Mouse (Mus musculus) spleen, postnatal 10 days (tissue): ENCODE measurements around the gene 4933405O20Rik.

ENCODE experiments used
- DNase-seq, 2 experiments: peaks; one replicate each; pipeline ENCODE4 v3.0.0; 2021 to 2022; ENCODE audit warnings: low spot score in 2 of 2

The 4933405O20Rik gene

GRCm38 (mm10) chr7:50598890-50599289, at the start of gene 4933405O20Rik:
TSS of gene 4933405O20Rik (plus strand) at chr7:50599190.
- DNase-seq: no peak

- DNase-seq: no peak
These were observed 49.4 kb upstream of the 4933405O20Rik start for GRCm38 (mm10) chr7:50549572-50549971.

- DNase-seq: no peak
These were observed 47.6 kb upstream of the 4933405O20Rik start for GRCm38 (mm10) chr7:50551426-50551825.

- no peak for DNase-seq
These were observed 36.3 kb upstream of the 4933405O20Rik start for GRCm38 (mm10) chr7:50562708-50563107.

GRCm38 (mm10) chr7:50573841-50574240, 25.1 kb upstream of the 4933405O20Rik start:
- DNase-seq: no peak

- no peak for DNase-seq
These were observed 10.2 kb upstream of the 4933405O20Rik start for GRCm38 (mm10) chr7:50588642-50589424.

- no peak for DNase-seq
These were observed 15.1 kb downstream of the 4933405O20Rik start for GRCm38 (mm10) chr7:50614101-50614500.

GRCm38 (mm10) chr7:50629186-50629585, 30.2 kb downstream of the 4933405O20Rik start:
- no peak for DNase-seq

- DNase-seq: no peak
These were observed 34.2 kb downstream of the 4933405O20Rik start for GRCm38 (mm10) chr7:50633147-50633546.
